Mouse (Mus musculus): Measurements from ENCODE around the gene Cox14.

DNA sequence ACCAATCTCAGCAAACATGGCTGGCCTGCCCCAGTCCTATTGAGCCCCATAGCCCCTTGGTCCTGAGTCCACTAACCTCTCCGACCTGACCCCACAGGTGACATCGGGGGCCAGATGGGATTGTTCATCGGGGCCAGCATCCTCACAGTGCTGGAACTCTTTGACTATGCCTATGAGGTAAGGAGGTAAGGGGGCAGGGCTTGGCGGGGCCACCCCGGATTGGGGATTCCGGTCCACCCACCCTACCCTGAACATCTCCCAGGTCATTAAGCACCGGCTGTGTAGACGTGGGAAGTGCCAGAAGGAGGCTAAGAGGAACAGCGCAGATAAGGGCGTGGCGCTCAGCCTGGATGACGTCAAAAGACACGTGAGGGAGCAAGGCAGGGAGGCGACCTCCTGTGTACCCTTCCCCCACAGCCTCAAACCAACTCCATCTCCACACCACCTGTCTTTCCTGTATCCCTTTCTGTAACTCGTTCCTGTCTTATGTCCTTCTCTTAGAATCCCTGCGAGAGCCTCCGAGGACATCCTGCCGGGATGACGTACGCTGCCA, 26.8 kb upstream of the Cox14 start:
- TF ChIP-seq POLR2A (IDR thresholded peaks at IDR 0.05; ENCODE audit: low read depth, low read length), result no peak
- TF ChIP-seq CTCF (conservative IDR thresholded peaks at IDR 0.05; ENCODE audit: insufficient read depth, insufficient read length, low read depth, low read length), result no peak
